Mouse (Mus musculus) limb, embryonic 10.5 days (tissue): Measurements from ENCODE around the gene Tmem205. TPM values are rescaled to one million over a fixed set of nuclear protein-coding genes. Genes with fewer than 3 reads are reported as not detected.

Experiments
- DNase-seq: peaks from one replicate; pipeline ENCODE4 v3.0.0-alpha.2; 2017; ENCODE audit warnings: low spot score
- H3K27ac ChIP-seq: fragments of 300-500 bp; sonication (generic); 2 replicates; pipeline ENCODE4 v1.5.1; 2016; ENCODE audit warnings: mild to moderate bottlenecking
- H3K27me3 ChIP-seq: fragments of 300-500 bp; sonication (generic); 2 replicates; pipeline ENCODE4 v1.6.1; 2016; ENCODE audit warnings: low read depth, mild to moderate bottlenecking; ENCODE audit not compliant: poor library complexity, severe bottlenecking
- H3K36me3 ChIP-seq: fragments of 300-500 bp; sonication (generic); 2 replicates; pipeline ENCODE4 v1.6.1; 2016; ENCODE audit warnings: mild to moderate bottlenecking, moderate library complexity
- H3K4me1 ChIP-seq: fragments of 300-500 bp; sonication (generic); 2 replicates; pipeline ENCODE4 v1.6.1; 2016
- H3K4me3 ChIP-seq: fragments of 300-500 bp; sonication (generic); 2 replicates; pipeline ENCODE4 v1.5.1; 2016; ENCODE audit warnings: mild to moderate bottlenecking, moderate library complexity
- H3K9me3 ChIP-seq: fragments of 300-500 bp; sonication (generic); replicated peaks from 2 replicates; pipeline ENCODE4 v1.6.1; 2016; ENCODE audit warnings: mild to moderate bottlenecking
- WGBS: fragments of 180-500 bp; shearing (Covaris S2); methylation state at CpG from one replicate; pipeline ENCODE4 v1.1.7; 2016; 5-methylcytosine and 5-hydroxymethylcytosine counted together
- polyA plus RNA-seq: library from polyadenylated mRNA; unstranded; fragments of >200 nt; fragmentation: Nextera tagmentation; extraction: Ambion mirVana; gene quantifications from 2 replicates; pipeline ENCODE4 v1.2.1, GENCODE M21; 2016

Tmem205 gene
- polyA plus RNA-seq, 1 experiment from 2014 or later = 33.5 TPM

DNA sequence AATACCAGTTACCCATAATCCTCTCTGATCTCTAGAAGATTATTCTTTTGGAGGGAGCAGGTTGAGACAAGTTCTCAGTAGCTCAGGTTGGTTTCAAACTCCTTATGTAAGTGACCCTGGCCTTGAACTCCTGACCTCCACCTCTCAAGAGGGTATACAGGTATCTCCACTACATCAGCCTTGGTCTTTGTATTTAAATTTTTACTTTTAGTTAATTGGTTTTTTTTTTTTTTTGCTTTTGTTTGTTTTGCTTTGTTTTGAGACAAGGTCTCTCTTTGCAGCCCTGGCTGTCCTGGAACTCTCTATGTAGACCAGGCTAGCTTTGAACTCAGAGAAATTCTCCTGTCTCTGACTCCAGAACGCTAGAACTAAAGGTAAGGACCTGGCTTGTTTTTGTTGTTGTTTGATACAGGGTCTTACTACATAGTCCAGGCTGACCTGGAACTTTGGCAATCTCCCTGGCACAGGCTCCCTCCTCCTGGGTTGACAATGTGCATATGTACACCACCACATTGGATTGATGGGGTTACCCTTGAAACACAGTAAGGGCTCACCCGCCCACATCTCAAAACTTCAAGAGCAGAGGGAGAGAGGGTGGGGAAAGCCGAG lies 3.8 kb downstream of the Tmem205 start:
- H3K36me3 ChIP-seq = peaks cover 10% of the 10 kb centered on the region; the same call in 1 of the 2 replicates
- H3K4me3 ChIP-seq = no peak overlapping the region
- WGBS = 86% methylated on average over 3 of the region's 3 CpGs
- H3K27ac ChIP-seq = no peak overlapping the region
- peaks cover 11% of the 10 kb centered on the region for H3K4me1 ChIP-seq
- peaks cover 3% of the 10 kb centered on the region; the same call in 1 of the 2 replicates for H3K27me3 ChIP-seq
- no peaks in the 10 kb centered on the region for H3K9me3 ChIP-seq
- no peak for DNase-seq

DNA sequence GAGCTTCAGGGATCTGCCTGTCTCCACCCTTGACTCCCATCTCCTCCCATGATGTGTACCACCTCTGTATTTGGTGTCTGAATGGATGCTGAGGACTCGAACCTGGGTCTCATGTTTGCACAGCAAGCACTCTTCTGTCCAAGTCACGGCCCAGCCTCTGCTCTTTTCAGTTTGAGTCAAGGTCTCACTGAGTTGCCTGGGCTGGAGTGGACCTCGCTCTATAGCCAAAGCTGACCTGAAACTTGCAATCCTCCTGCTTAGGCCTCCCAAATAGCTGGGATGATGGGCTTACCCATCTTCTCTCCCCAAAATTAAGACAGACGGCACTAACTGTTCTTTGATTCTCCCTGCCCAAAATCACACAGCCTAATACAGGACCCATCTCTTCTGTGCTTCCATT lies 4.3 kb downstream of the Tmem205 start:
- WGBS = 88% methylated on average over 4 of the region's 4 CpGs
- DNase-seq = no peak
- peaks cover 17% of the 10 kb centered on the region for H3K4me1 ChIP-seq

DNA sequence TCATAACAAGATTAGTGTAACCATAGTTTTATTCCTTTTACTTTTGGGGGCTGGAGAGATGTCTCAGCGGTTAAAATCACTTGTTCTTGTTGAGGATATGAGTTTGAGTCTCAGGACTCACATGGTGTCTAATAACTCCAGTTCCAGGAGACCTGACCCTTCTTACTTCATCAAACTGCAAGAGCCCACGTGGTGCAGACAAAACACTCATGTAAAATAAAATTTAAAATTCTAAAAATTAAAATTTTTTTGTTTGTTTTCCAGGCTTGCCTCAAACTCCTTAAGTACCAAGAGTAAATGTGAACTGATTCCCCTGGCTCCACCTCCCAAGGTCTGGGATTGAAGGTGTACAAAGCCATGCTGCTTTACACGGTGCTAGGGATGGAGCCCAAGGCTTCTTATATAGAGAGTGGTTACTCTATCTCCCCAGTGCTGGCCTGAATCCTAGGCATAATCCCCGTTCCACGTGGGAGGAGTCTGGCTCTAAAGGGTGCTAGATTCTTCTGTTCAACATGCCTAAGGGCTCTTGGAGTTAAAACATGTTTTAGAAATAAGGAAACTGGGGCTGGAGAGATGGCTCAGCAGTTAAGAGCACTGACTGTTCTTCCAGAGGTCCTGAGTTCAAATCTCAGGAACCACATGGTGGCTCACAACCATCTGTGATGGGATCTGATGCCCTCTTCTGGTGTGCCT lies 8.5 kb downstream of the Tmem205 start:
- H3K9me3 ChIP-seq = no peaks in the 10 kb centered on the region
- 21% methylated on average over 5 of the region's 5 CpGs for WGBS
- peaks cover 15% of the 10 kb centered on the region for H3K4me1 ChIP-seq
- H3K36me3 ChIP-seq = no peaks in the 10 kb centered on the region
- no peak overlapping the region for H3K27ac ChIP-seq
- no peak for DNase-seq
- H3K27me3 ChIP-seq = peaks cover 41% of the 10 kb centered on the region
- peak overlapping the region; percentile 64 for H3K4me3 ChIP-seq

More for the DNA sequence above, 4.3 kb downstream of the Tmem205 start:
- H3K36me3 ChIP-seq = peaks cover 10% of the 10 kb centered on the region; the same call in 1 of the 2 replicates
- no peaks in the 10 kb centered on the region for H3K9me3 ChIP-seq
- no peak overlapping the region for H3K27ac ChIP-seq
- H3K4me3 ChIP-seq = no peak overlapping the region
- H3K27me3 ChIP-seq = peaks cover 3% of the 10 kb centered on the region; the same call in 1 of the 2 replicates

DNA sequence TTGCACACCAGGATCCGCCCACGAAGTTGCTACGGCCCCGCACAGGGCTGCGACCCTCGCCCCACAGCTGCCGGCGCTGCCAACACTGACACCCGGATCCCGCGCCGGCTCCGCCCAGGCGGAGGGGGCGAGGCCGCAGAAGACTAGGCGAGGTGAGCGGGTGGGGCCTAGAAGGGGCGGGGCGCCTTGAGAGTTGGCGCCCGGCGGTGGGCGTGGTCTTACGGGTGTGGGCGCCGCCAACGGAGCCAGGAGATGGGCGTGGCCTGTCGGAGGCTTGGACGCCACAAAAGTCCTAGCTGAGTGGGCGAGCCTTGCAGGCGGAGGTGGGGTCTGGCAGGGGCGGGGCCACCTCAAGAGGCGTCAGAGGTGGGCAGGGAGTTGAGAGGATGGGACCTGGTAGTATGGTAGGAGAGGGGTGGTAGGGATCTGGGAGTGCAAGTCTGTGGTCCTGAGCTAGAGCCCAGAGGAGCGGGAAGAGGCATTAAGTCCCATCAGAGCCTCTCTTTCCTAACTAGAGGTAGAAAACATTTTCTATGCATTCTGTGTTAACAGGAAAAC lies 9.2 kb downstream of the Tmem205 start, which contains the start of gene Rab3d:
TSS of gene Rab3d (minus strand) at position 158 of the 558 bp plus-strand sequence.
- Histone ChIP-seq H3K27ac (peak within 1 kb of the TSS; percentile 58), H3K36me3 (no peaks in the 10 kb centered on the region), H3K4me1 (peaks cover 15% of the 10 kb centered on the region), H3K9me3 (no peaks in the 10 kb centered on the region), H3K27me3 (peaks cover 41% of the 10 kb centered on the region), H3K4me3 (peak within 1 kb of the TSS; percentile 64)
- DNase-seq = peak; percentile 97
- under 1% methylated on average over 36 of the region's 36 CpGs for WGBS

DNA sequence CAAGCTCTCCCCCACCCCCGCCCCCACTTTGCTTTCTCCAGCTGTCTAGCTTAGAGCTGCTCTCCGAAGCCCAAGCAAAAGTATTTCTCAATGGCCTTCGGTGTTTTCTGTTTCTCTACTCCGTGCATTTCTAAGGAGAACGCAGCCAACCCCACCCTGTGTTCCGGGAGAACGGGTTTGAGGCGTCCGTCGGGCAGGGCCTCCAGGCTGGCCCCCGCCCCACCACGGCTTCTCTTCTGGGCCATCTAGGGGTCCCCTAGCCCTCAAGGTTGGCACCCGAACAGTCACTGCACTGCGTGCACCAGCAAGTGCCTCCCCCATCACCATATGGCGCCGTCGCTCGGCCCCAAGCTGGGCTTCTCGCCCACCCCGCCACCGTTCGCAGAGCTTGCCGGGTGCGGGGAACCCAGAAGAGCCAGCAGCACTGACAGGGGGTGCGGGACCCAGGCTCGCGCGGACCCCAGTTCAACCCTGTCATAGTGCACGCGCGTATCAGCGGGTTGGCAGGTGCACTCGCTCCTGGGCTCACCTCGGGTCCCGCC lies 9.8 kb downstream of the Tmem205 start:
- H3K27me3 ChIP-seq = peaks cover 41% of the 10 kb centered on the region
- no peaks in the 10 kb centered on the region for H3K36me3 ChIP-seq
- H3K4me1 ChIP-seq = peaks cover 15% of the 10 kb centered on the region
- 4% methylated on average over 35 of the region's 35 CpGs for WGBS
- no peaks in the 10 kb centered on the region for H3K9me3 ChIP-seq
- DNase-seq = peak; percentile 44
- peak overlapping the region; percentile 58 for H3K27ac ChIP-seq
- H3K4me3 ChIP-seq = peak overlapping the region; percentile 64

DNA sequence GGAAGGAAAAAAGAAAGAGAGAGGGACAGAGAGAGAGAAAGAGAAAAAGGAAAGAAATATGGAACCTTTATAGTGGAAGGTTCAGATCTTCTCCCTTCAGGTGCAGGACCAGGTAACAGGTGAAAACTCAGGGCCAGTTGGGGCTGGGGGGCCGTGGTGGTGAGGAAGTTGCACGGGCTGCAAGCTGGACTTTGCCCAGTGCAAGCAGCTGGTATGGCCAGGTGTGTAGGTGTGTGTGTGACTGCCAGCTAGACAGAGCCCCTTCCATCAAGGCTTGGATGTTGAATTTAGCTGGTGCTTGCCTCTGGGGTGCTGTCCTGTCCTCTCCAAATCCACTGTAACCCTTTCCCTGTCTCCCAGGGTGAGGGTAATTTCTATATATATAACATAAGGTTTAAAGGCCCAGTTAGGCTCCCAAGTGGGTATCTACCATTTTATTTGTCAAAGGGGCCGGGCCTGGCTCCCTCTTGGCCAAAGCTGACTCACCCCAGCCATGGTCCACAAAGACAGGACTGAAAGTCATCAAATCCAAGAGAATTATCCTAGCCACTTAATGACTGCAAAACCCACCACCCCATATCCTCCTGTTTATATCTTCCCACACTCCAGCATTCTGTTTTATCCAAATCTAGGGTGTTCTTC lies 10.4 kb downstream of the Tmem205 start:
- H3K4me1 ChIP-seq = peaks cover 15% of the 10 kb centered on the region
- DNase-seq = no peak
- no peak overlapping the region for H3K27ac ChIP-seq
- no peaks in the 10 kb centered on the region for H3K36me3 ChIP-seq
- 65% methylated on average over 3 of the region's 3 CpGs for WGBS
- H3K27me3 ChIP-seq = peaks cover 41% of the 10 kb centered on the region
- no peaks in the 10 kb centered on the region for H3K9me3 ChIP-seq
- peak overlapping the region; percentile 64 for H3K4me3 ChIP-seq

DNA sequence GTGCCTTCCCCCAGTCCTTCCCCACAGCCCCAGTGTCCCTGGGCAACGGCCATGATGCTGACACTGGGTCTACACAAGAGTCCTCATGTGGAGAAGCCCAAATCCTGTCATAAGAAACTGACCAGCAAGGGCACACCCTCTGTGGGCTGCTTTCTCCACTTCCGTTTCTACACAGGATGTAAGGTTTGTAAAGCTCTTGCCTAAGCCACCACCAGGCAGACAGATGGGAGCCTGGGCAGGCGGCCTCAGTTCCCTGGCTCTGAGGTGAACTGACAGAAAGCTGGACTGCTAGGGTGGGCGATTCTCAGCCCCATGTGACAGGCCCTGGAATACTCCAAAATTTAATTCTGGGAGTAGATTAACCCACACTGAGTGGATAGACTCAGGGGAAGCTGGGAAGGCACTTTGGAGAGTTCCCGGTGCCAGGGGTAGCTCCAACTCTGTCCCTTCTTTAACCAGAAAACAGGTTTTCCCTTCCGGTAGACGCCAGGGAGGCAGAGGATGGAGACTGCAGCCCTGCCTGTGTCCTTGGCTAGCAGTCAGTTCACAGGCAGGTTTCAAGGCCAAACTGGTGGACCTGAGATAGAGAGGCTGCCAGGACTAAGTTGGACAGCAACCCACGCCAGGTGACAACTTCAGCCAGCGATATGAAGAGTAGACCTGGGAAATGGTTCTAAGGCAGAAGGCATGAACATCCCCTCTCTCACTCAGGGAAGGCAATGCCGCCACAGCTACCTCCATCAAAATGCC lies 17.7 kb downstream of the Tmem205 start:
- no peaks in the 10 kb centered on the region for H3K36me3 ChIP-seq
- 0 out of 2 replicates have a peak, but pooled peaks cover 5% of the 10 kb centered on the region for H3K27me3 ChIP-seq
- no peak for DNase-seq
- no peak overlapping the region for H3K27ac ChIP-seq
- WGBS = 79% methylated on average over 10 of the region's 10 CpGs
- H3K4me3 ChIP-seq = no peak overlapping the region
- no peaks in the 10 kb centered on the region for H3K9me3 ChIP-seq
- H3K4me1 ChIP-seq = no peaks in the 10 kb centered on the region

DNA sequence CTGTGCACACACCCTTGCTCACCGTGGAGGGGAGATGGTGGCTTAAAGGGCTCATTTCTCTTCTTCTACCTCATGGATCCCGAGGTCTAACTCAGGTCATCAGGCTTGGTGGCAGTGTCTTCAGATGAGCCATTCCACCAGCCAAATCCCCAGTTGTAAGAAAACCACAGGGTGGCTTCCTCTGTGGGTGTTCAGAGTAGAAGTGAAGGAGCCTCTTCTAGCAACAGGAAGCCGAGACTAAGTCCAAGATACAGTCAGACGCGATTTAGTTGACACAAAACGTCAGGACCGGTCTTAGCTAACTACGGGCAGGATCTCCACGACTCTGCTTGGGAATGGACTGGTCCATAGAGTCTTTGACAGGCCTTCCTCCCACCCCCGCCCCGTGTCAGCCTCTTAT lies 19.1 kb downstream of the Tmem205 start:
- no peak for DNase-seq

DNA sequence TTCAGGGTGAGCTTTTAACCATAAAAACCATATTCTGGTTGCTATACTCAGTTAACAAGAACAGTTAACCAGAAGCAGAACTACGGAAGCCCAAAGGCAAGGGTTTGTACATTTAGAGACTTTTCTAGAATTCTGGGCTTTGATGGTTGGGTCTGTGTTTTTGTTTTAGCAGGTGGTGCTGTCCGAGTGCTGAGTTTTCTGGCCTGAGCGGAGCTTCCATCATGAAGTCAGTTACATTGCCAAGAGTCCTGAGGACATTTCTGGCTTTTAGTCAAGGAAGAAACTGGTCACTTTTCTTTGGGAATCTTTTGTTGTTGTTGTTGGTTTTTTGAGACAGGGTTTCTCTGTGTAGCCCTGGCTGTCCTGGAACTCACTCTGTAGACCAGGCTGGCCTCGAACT lies 23.3 kb downstream of the Tmem205 start:
- Histone ChIP-seq H3K27me3 (0 out of 2 replicates have a peak, but pooled peaks cover 15% of the 10 kb centered on the region), H3K4me3 (no peak overlapping the region), H3K9me3 (no peaks in the 10 kb centered on the region), H3K27ac (no peak overlapping the region), H3K36me3 (no peaks in the 10 kb centered on the region), H3K4me1 (peaks cover 3% of the 10 kb centered on the region; the same call in 1 of the 2 replicates)
- no peak for DNase-seq
- 88% methylated on average over 4 of the region's 4 CpGs for WGBS

More for the DNA sequence above, 19.1 kb downstream of the Tmem205 start:
- no peak overlapping the region for H3K4me3 ChIP-seq
- no peaks in the 10 kb centered on the region for H3K4me1 ChIP-seq
- H3K9me3 ChIP-seq = no peaks in the 10 kb centered on the region
- H3K27ac ChIP-seq = no peak overlapping the region
- H3K36me3 ChIP-seq = no peaks in the 10 kb centered on the region
- WGBS = 81% methylated on average over 11 of the region's 11 CpGs
- H3K27me3 ChIP-seq = 0 out of 2 replicates have a peak, but pooled peaks cover under 1% of the 10 kb centered on the region

DNA sequence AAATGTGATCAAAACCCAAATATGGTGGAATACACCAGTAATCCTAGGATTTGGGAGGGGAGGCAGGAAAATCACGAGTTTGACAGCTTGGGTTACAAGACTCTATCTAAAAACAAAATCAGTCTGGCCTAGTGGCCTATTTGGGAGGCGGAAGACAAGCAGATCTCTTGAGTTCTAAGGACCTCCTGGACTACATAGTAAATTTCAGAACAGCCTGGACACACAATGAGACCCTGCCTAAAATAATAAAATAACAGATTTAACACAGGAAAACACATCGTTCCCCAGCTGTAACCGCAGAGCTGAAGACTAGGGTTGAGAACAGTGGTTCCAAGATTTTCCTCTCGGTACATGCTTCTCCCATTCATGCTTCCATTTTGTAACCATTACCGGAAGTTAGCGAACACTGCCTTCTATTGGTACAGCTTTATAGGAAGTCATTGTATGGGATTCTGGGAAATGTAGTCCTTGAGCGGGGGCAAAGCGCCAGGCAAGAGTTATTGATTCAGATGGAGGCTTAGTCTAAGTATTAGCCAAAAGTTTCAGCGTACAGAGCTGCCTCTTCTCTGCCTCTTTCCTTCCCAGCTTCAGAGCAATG lies 26.0 kb downstream of the Tmem205 start:
- Histone ChIP-seq H3K4me1 (peaks cover 3% of the 10 kb centered on the region; the same call in 1 of the 2 replicates), H3K27me3 (0 out of 2 replicates have a peak, but pooled peaks cover 15% of the 10 kb centered on the region), H3K4me3 (peak overlapping the region; percentile 50), H3K9me3 (no peaks in the 10 kb centered on the region), H3K27ac (peak overlapping the region; percentile 72), H3K36me3 (no peaks in the 10 kb centered on the region)
- WGBS = 20% methylated on average over 10 of the region's 10 CpGs
- peak; percentile 52 for DNase-seq

DNA sequence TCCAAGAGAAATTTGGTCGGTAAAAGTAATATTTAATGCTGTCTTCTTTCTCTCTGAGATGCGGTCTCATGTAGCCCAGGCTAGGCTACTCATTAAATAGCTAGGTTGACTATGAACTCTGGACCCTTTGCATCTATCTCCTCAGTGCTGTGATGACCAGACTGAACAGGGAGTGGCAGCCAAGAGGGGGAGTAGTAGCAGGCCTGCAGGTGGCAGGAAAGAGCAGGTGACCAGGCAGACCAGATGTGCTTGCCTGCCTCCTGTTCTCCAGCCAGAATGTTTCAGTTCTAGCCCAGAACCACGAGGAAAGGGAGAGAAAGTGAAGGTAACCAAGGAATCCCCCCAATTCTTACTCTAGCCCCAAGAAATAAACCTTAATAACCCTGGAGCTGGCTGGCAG lies 38.1 kb downstream of the Tmem205 start:
- 67% methylated on average over 3 of the region's 3 CpGs for WGBS
- Histone ChIP-seq H3K27ac (no peak overlapping the region), H3K9me3 (no peaks in the 10 kb centered on the region), H3K4me3 (no peak overlapping the region), H3K4me1 (no peaks in the 10 kb centered on the region), H3K36me3 (no peaks in the 10 kb centered on the region), H3K27me3 (no peaks in the 10 kb centered on the region)
- no peak for DNase-seq

DNA sequence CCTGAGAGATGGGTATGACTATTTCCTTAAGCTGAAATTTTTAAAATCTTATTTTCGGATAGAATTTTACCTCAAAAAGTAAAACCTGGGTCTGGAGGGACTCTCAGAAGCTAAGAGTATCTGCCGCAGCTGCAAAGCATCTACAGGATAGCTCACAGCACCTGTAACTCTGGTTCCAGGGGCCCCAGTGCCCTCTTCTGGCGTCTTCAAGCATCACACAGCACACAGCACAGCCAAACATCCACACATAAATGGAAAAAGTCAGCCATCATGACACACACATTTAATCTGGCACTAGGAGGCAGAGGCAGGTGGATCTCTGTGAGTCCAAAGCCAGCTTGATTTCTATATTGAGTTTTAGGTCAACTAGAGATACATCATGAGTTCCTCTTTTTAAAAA lies 50.8 kb downstream of the Tmem205 start:
- 62% methylated on average over 3 of the region's 3 CpGs for WGBS
- H3K4me1 ChIP-seq = no peaks in the 10 kb centered on the region

More for the DNA sequence above, 50.8 kb downstream of the Tmem205 start:
- Histone ChIP-seq H3K4me3 (no peak overlapping the region), H3K36me3 (no peaks in the 10 kb centered on the region), H3K27ac (no peak overlapping the region), H3K9me3 (no peaks in the 10 kb centered on the region), H3K27me3 (no peaks in the 10 kb centered on the region)
- DNase-seq = no peak
